In genomic region chr7:24980439-24980838, GRCm38 (mm10) we compare ENCODE assay signal across 28 mouse cellular contexts. TPM values are rescaled to one million over a fixed set of nuclear protein-coding genes. Genes with fewer than 3 reads are reported as not detected.
A peak's percentile ranks its signal among the peaks of the same experiment; 100 is the strongest.
DNase-seq lines count a peak whose midpoint lies in the region; TF ChIP-seq lines count a peak whose summit lies in the region.
"Had no signal": no experiment of that assay in that cellular context is flagged by ENCODE, and none has a peak within 500 bp of the region (broad histone marks: within the 10 kb centered on the region; RNA-seq: fewer than 3 reads in every experiment).

No protein-coding gene starts in this region.

- no peaks in the 10 kb centered on the region for H3K27me3 ChIP-seq in cerebellum, adult 2 months (ENCODE audit: control insufficient read depth, insufficient read depth, low read length)
- H3K27me3 ChIP-seq: embryonic facial prominence, embryonic 12.5 days; embryonic facial prominence, embryonic 15.5 days had no signal

- H3K4me1 ChIP-seq in cerebellum, adult 2 months (ENCODE audit: control insufficient read depth, insufficient read depth, low read length): peaks cover 5% of the 10 kb centered on the region; the same call in 1 of the 2 replicates
- H3K4me1 ChIP-seq: embryonic facial prominence, embryonic 12.5 days; embryonic facial prominence, embryonic 15.5 days; heart, embryonic 10.5 days; heart, embryonic 13.5 days had no signal

- no peak for TF ChIP-seq CTCF in cerebellum, adult 2 months (IDR thresholded peaks at IDR 0.05; ENCODE audit: borderline replicate concordance, insufficient read depth, low read depth, low read length)
- TF ChIP-seq CTCF in layer of hippocampus, adult 2 months (conservative IDR thresholded peaks at IDR 0.05): no peak

- H3K27ac ChIP-seq in cerebellum, adult 2 months (ENCODE audit: insufficient read depth, low read length): peak overlapping the region; percentile 73; the same call in 1 of the 2 replicates
- H3K27ac ChIP-seq in layer of hippocampus, adult 2 months: peak overlapping the region; percentile 23; the same call in 1 of the 2 replicates
- H3K27ac ChIP-seq: embryonic facial prominence, embryonic 12.5 days; embryonic facial prominence, embryonic 15.5 days; heart, adult 2 months; heart, embryonic 10.5 days; heart, embryonic 13.5 days; hindbrain, embryonic 14.5 days; hindbrain, postnatal 0 days had no signal

- 13% methylated on average over 7 of the region's 7 CpGs for WGBS in cerebellum, adult 2 months

- H3K4me3 ChIP-seq in cerebellum, adult 2 months (replicated peaks; ENCODE audit: insufficient read depth, low read depth, low read length): no peak overlapping the region
- no peak overlapping the region for H3K4me3 ChIP-seq in layer of hippocampus, adult 2 months
- H3K4me3 ChIP-seq: embryonic facial prominence, embryonic 12.5 days; embryonic facial prominence, embryonic 15.5 days; heart, adult 2 months; heart, embryonic 10.5 days; heart, embryonic 13.5 days had no signal

- TF ChIP-seq POLR2A in cerebellum, adult 2 months (IDR thresholded peaks at IDR 0.05; ENCODE audit: borderline replicate concordance, insufficient read depth, low read length): no peak

- DNase-seq in cerebellum, adult 2 months: peak; percentile 32 to 54
- DNase-seq in cerebellum, adult 11 months: no peak
- peak; percentile 57 to 61 for DNase-seq in cerebellum, postnatal 14 days
- no peak for DNase-seq in cerebellum, adult 8-10 months
- DNase-seq in layer of hippocampus, adult 2 months (ENCODE audit: low spot score in 2 of 2): no peak
- DNase-seq in layer of hippocampus, adult 18-20 months (ENCODE audit: low spot score in 2 of 2): no peak
- DNase-seq: adrenal gland, adult 8-10 months; adrenal gland, postnatal 25 days; forebrain, postnatal 0 days; gastrocnemius, postnatal 10 days; gastrocnemius, postnatal 36 days; heart, adult 2 months; heart, postnatal 14 days; heart, postnatal 4 days; kidney, adult 18-20 months had no signal

RNA-seq across cellular contexts. Expression of gene Rabac1, which starts 7.9 kb away (rescaled TPM):
- polyA plus RNA-seq in cerebellum, adult 2 months (2012; rRNA removed): 637 and 648 TPM in 2 replicates
- total RNA-seq in layer of hippocampus, adult 2 months (2021): 100 to 1,000 TPM; 275 to 315 TPM
- 100 to 1,000 TPM; 318 to 321 TPM for total RNA-seq in layer of hippocampus, adult 18-20 months (2021)

RNA-seq across cellular contexts. Expression of gene Atp1a3, which starts 25.3 kb away (rescaled TPM):
- 1,466 and 1,473 TPM in 2 replicates for polyA plus RNA-seq in cerebellum, adult 2 months (2012; rRNA removed)
- total RNA-seq in layer of hippocampus, adult 2 months (2021): 1,000 to 10,000 TPM; 2,443 to 2,563 TPM
- total RNA-seq in layer of hippocampus, adult 18-20 months (2021): 1,000 to 10,000 TPM; 2,544 to 2,610 TPM

RNA-seq across cellular contexts. Expression of gene Gm4881, which starts 36.1 kb away (rescaled TPM):
- 1.00 and 1.4 TPM in 2 replicates for polyA plus RNA-seq in cerebellum, adult 2 months (2012; rRNA removed)
- total RNA-seq in layer of hippocampus, adult 2 months (2021): not detected
- total RNA-seq in layer of hippocampus, adult 18-20 months (2021): not detected
- total RNA-seq: adrenal gland, adult 8-10 months; adrenal gland, postnatal 25 days; ES-E14; gastrocnemius, adult 18-20 months; gastrocnemius, postnatal 10 days; gastrocnemius, postnatal 36 days; granulocyte monocyte progenitor cell, adult 5-6 weeks; heart, adult 2 months; heart, postnatal 14 days; heart, postnatal 4 days had no signal
- polyA plus RNA-seq: activated CD4-positive, CD25-positive, alpha-beta regulatory T cell, adult 4 months; embryonic facial prominence, embryonic 12.5 days; embryonic facial prominence, embryonic 15.5 days; heart, adult 2 months; heart, embryonic 10.5 days; heart, embryonic 13.5 days; heart, embryonic 16.5 days; inflammation-experienced regulatory T-cells, adult 6 months; intestine, embryonic 16.5 days had no signal

Comparison
In these comparisons a context has a peak if more than half of its experiments do, and no peak if none do; other contexts are left out.
1. DNase-seq: peak in cerebellum, adult 2 months (2 of 2) and cerebellum, postnatal 14 days (2 of 2); none in cerebellum, adult 11 months (single experiment), cerebellum, adult 8-10 months (single experiment), layer of hippocampus, adult 2 months (0 of 2) and layer of hippocampus, adult 18-20 months (0 of 2).